Mouse (Mus musculus): ENCODE measurements at regions not wholly inside any gene's neighbourhood (a gene's known extent, or its start where the extent isn't known, plus 50 kb on each side); places are given as distances from the start of the nearest gene placed in this dataset.

DNA sequence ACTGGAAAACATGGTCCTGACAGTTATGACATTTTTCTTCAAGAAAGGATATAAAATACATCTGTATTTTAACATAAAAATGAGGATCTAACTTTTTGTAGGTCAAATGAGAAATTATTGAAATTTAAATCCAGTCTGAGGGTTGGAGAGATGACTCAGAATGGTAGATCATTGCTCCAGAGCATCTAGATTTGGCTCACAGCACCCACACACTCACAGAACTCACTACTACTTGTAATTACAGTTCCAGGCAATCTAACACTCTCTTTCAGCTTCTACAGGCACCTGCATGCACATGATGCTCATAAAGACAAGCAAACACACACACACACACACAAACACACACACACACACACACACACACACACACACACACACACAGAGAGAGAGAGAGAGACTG lies 159.7 kb upstream of the Atp1b1 start:
- no peak for TF ChIP-seq POLR2A (IDR thresholded peaks at IDR 0.05; ENCODE audit: low read depth, low read length)
- no peak for TF ChIP-seq CTCF (IDR thresholded peaks at IDR 0.05; ENCODE audit: extremely low read depth, insufficient read depth, insufficient read length, insufficient replicate concordance)
